Mouse (Mus musculus) testis, postnatal 10 days (tissue): ENCODE data around the gene Bpifb9b.
"Not testable (repeated sequence)": the region's sequence is repeated elsewhere in the genome, so short reads cannot be mapped to it uniquely, and the experiment has no call there.

Source experiments
- DNase-seq: peaks from one replicate; pipeline ENCODE4 v3.0.0; 2021; ENCODE audit warnings: low spot score

Bpifb9b gene

GRCm38 (mm10) chr2:154306927-154307326 lies at the start of gene Bpifb9b:
Gene Bpifb9b, plus strand, starts transcription at chr2:154307227.
- not testable (repeated sequence) for DNase-seq

- not testable (repeated sequence) for DNase-seq
Observed at GRCm38 (mm10) chr2:154257554-154257953, 49.5 kb upstream of the Bpifb9b start, which contains the start of gene Bpifb9a. Gene Bpifb9a, plus strand, starts transcription at chr2:154257854.

GRCm38 (mm10) chr2:154264397-154264796 lies 42.6 kb upstream of the Bpifb9b start:
- not testable (repeated sequence) for DNase-seq

- DNase-seq: not testable (repeated sequence)
Observed at GRCm38 (mm10) chr2:154291866-154292265, 15.2 kb upstream of the Bpifb9b start.

GRCm38 (mm10) chr2:154292833-154293232 lies 14.2 kb upstream of the Bpifb9b start:
- no peak for DNase-seq

GRCm38 (mm10) chr2:154294746-154295145 lies 12.3 kb upstream of the Bpifb9b start:
- DNase-seq: peak; percentile 73

GRCm38 (mm10) chr2:154300496-154300895 lies 6.5 kb upstream of the Bpifb9b start:
- DNase-seq: peak; percentile 85

- DNase-seq: no peak
Observed at GRCm38 (mm10) chr2:154301763-154302162, 5.3 kb upstream of the Bpifb9b start.

- not testable (repeated sequence) for DNase-seq
Observed at GRCm38 (mm10) chr2:154304604-154305003, 2.4 kb upstream of the Bpifb9b start.

- DNase-seq: not testable (repeated sequence)
Observed at GRCm38 (mm10) chr2:154313771-154314170, 6.7 kb downstream of the Bpifb9b start.

- DNase-seq: no peak
Observed at GRCm38 (mm10) chr2:154326852-154327251, 19.8 kb downstream of the Bpifb9b start.

GRCm38 (mm10) chr2:154335572-154335971 lies 28.5 kb downstream of the Bpifb9b start:
- no peak for DNase-seq

- no peak for DNase-seq
Observed at GRCm38 (mm10) chr2:154338161-154338560, 31.1 kb downstream of the Bpifb9b start.

- no peak for DNase-seq
Observed at GRCm38 (mm10) chr2:154339356-154339755, 32.3 kb downstream of the Bpifb9b start.

- no peak for DNase-seq
Observed at GRCm38 (mm10) chr2:154348152-154348551, 41.1 kb downstream of the Bpifb9b start.

- not testable (repeated sequence) for DNase-seq
Observed at GRCm38 (mm10) chr2:154354000-154354425, 47.0 kb downstream of the Bpifb9b start.

- DNase-seq: no peak
Observed at GRCm38 (mm10) chr2:154367510-154367909, 60.5 kb downstream of the Bpifb9b start.
